Mouse (Mus musculus) thymus, adult 2 months (tissue): ENCODE data around the gene Ubl4b. TPM values are rescaled to one million over a fixed set of nuclear protein-coding genes. Genes with fewer than 3 reads are reported as not detected.

Experiments used
- DNase-seq: peaks from one replicate; pipeline ENCODE4 v3.0.0; 2021
- H3K27ac ChIP-seq: fragments of 200-500 bp; 2 replicates; pipeline ENCODE4 v1.5.1; 2012; ENCODE audit warnings: low read length, control low read depth; ENCODE audit not compliant: control insufficient read depth, insufficient read depth
- H3K27me3 ChIP-seq: fragments of 200-500 bp; 2 replicates; pipeline ENCODE4 v1.6.1; 2012; ENCODE audit warnings: mild to moderate bottlenecking, low read length, moderate library complexity, mixed read lengths; ENCODE audit not compliant: control insufficient read depth, insufficient read depth
- H3K36me3 ChIP-seq: fragments of 200-500 bp; 2 replicates; pipeline ENCODE4 v1.6.1; 2012; ENCODE audit warnings: mild to moderate bottlenecking, low read length, moderate library complexity; ENCODE audit not compliant: control insufficient read depth, insufficient read depth
- H3K4me1 ChIP-seq: fragments of 200-500 bp; replicated peaks from 2 replicates; pipeline ENCODE4 v1.6.1; 2012; ENCODE audit warnings: low read length; ENCODE audit not compliant: control insufficient read depth, insufficient read depth
- H3K4me3 ChIP-seq: fragments of 200-500 bp; 2 replicates; pipeline ENCODE4 v1.5.1; 2012; ENCODE audit warnings: mild to moderate bottlenecking, low read length, control low read depth, moderate library complexity; ENCODE audit not compliant: control insufficient read depth, insufficient read depth
- CTCF ChIP-seq: fragments of 200-500 bp; IDR thresholded peaks from 2 replicates; pipeline ENCODE4 v1.5.1; 2012; ENCODE audit warnings: mild to moderate bottlenecking, control low read depth, low read length, moderate library complexity, borderline replicate concordance; ENCODE audit not compliant: control insufficient read depth, poor library complexity, insufficient read depth; ENCODE audit errors: extremely low read depth
- POLR2A ChIP-seq: fragments of 200-500 bp; IDR thresholded peaks from 2 replicates; pipeline ENCODE4 v1.6.1; 2012; ENCODE audit warnings: mild to moderate bottlenecking, low read length, control low read depth, moderate library complexity; ENCODE audit not compliant: control insufficient read depth, poor library complexity, insufficient read depth; ENCODE audit errors: extremely low read depth
- WGBS: fragments of 180-500 bp; shearing (Covaris S2); methylation state at CpG from one replicate; pipeline ENCODE4 v1.1.7; 2018; 5-methylcytosine and 5-hydroxymethylcytosine counted together
- polyA plus RNA-seq: library from polyadenylated mRNA; depleted of rRNA; stranded (reverse); fragments of >200 nt; gene quantifications from 2 replicates; pipeline ENCODE4 v1.2.3, GENCODE M21; 2012; rRNA removed

Ubl4b gene
- polyA plus RNA-seq = 0.07 and 0.09 TPM in 2 replicates

- 97% methylated on average over 2 of the region's 2 CpGs for WGBS
- Histone ChIP-seq H3K27ac (no peak within 1 kb of the TSS), H3K4me1 (no peaks in the 10 kb centered on the region), H3K27me3 (no peaks in the 10 kb centered on the region), H3K4me3 (no peak within 1 kb of the TSS), H3K36me3 (no peaks in the 10 kb centered on the region)
- no peak for DNase-seq
- TF ChIP-seq CTCF (no peak), POLR2A (no peak)
Measured at GRCm38 (mm10) chr3:107554842-107555241, at the start of gene Ubl4b. TSS of gene Ubl4b (minus strand) at chr3:107555073.

GRCm38 (mm10) chr3:107600127-107600526 lies 45.3 kb upstream of the Ubl4b start:
- Histone ChIP-seq H3K4me1 (no peaks in the 10 kb centered on the region), H3K36me3 (no peaks in the 10 kb centered on the region), H3K27ac (no peak overlapping the region), H3K27me3 (peaks cover 12% of the 10 kb centered on the region; the same call in 1 of the 2 replicates), H3K4me3 (no peak overlapping the region)
- no peak for DNase-seq
- WGBS = 35% methylated on average over 6 of the region's 6 CpGs
- TF ChIP-seq POLR2A = no peak

- no peak overlapping the region for H3K27ac ChIP-seq
- 19% methylated on average over 22 of the region's 22 CpGs for WGBS
- no peaks in the 10 kb centered on the region for H3K36me3 ChIP-seq
- TF ChIP-seq CTCF (no peak), POLR2A (no peak)
- H3K27me3 ChIP-seq = peaks cover 18% of the 10 kb centered on the region
- H3K4me1 ChIP-seq = no peaks in the 10 kb centered on the region
- H3K4me3 ChIP-seq = no peak overlapping the region
- no peak for DNase-seq
Measured at GRCm38 (mm10) chr3:107597586-107598389, 42.9 kb upstream of the Ubl4b start.

- DNase-seq = no peak
- H3K27me3 ChIP-seq = peaks cover 18% of the 10 kb centered on the region
- H3K36me3 ChIP-seq = no peaks in the 10 kb centered on the region
- TF ChIP-seq POLR2A (no peak), CTCF (no peak)
- no peak overlapping the region for H3K4me3 ChIP-seq
- 11% methylated on average over 23 of the region's 24 CpGs for WGBS
- no peaks in the 10 kb centered on the region for H3K4me1 ChIP-seq
- H3K27ac ChIP-seq = no peak overlapping the region
Measured at GRCm38 (mm10) chr3:107597134-107597533, 42.3 kb upstream of the Ubl4b start.

- no peak for DNase-seq
- WGBS = 7% methylated on average over 26 of the region's 26 CpGs
- no peak overlapping the region for H3K27ac ChIP-seq
- no peak for TF ChIP-seq POLR2A
- no peak for TF ChIP-seq CTCF
- no peaks in the 10 kb centered on the region for H3K4me1 ChIP-seq
- H3K36me3 ChIP-seq = no peaks in the 10 kb centered on the region
- peaks cover 18% of the 10 kb centered on the region for H3K27me3 ChIP-seq
- no peak overlapping the region for H3K4me3 ChIP-seq
Measured at GRCm38 (mm10) chr3:107596559-107596958, 41.7 kb upstream of the Ubl4b start.

GRCm38 (mm10) chr3:107595938-107596461 lies 41.1 kb upstream of the Ubl4b start:
- no peaks in the 10 kb centered on the region for H3K36me3 ChIP-seq
- H3K4me3 ChIP-seq = no peak overlapping the region
- H3K4me1 ChIP-seq = no peaks in the 10 kb centered on the region
- DNase-seq = no peak
- 8% methylated on average over 34 of the region's 34 CpGs for WGBS
- no peak overlapping the region for H3K27ac ChIP-seq
- peaks cover 18% of the 10 kb centered on the region for H3K27me3 ChIP-seq
- TF ChIP-seq CTCF (no peak), POLR2A (no peak)
